Mouse (Mus musculus): Measurements from ENCODE around the gene Hoxd3.
A peak's percentile ranks its signal among the peaks of the same experiment; 100 is the strongest.

Gene Hoxd3

GRCm38 (mm10) chr2:74694066-74694465, 17.7 kb upstream of the Hoxd3 start:
- DNase-seq: no peak

DNA sequence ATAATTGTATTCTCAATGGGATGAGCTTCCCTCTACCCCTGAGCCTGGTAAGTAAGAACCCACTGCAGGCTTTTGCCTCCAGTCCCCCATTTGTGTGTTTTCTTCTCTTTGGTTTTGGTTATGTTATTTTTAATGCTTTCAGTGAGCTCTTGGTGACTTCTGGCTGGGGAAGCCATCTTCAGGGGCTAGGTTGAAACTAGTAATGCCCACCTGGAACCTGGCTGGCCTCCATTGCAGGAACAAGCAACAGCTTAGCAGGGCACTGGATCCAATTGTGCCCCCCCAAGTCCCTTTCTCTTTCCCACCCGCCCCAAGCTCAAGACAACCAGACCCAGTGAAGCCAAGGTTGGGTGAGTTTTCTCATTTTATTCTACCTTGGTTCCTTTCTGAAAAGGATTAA, 16.3 kb upstream of the Hoxd3 start:
- DNase-seq: no peak

DNA sequence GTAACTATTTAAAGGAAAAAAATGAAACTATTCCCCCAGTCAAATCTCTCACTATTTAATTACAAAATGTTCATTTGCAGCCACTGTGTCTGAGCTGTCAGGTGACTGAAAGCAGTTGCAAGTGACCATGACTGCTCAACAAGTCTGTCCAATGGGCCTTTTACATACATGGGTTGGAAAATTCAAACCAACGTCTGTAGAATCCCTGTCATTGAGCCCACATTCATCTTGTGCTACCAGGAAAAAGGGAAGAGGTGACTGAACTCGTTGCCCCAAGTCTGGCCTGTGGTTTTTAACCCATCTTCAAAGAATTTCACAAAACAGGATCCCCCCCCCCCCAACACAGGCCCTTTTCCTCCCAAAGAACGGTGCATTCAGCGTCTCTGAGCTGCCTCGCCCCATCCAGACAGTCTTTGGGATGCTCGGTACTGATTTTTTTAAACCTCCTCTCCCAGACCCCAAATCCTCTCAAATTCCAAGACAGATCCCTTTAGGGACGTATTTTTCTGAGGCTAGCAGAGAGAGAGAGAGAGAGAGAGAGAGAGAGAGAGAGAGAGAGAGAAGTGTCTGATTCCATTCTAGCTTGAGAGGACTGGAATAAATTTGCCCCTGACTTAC, 15.8 kb upstream of the Hoxd3 start:
- DNase-seq: no peak

DNA sequence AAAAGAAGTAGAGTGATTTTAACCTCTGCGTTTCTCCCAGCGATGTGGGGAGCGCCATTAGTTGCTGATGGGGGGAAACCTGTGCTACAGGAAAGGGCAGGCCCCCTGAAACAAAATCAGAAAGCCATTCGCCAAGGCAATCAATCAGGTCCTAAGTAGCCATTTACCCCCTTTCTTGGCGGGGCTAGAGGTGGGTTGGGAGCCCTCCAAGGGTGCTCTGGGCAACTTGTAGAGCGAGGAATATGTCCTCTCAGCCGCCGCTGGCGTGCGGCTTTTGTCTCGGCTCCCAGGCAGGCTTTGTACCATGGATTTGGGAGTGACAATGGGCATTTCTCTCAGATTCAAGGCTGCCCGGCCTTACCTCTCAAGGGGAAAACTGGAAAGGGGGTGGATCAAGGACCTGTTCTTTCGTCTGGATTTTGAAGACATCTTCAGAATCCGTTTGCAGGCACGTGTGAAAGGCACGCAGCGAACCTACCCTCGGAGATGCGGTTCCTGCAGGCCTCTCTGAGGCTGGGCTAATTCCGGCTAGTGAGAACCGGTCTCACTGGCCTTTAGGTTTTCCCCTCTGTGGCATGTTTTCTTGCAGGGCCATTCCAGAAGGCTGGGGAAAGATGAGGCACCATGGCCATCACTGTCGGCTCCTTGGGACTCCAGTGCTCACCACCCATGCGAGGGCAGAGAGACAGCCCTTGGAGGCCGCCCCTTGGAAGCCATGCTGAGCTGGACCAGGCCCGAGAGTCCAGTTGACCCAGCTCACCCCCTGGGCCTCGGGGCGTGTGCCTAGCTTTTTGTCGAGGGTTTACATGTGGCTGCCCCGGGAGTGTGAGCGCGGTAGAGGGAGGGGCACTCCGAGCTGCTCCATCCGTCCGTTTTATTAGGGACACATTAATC, 15.0 kb upstream of the Hoxd3 start:
- DNase-seq: no peak

- no peak for DNase-seq
Observed at GRCm38 (mm10) chr2:74697567-74698121, 14.1 kb upstream of the Hoxd3 start, which contains the start of gene Hoxd9. Gene Hoxd9, plus strand, starts transcription at chr2:74697727.

GRCm38 (mm10) chr2:74698201-74699052, 13.3 kb upstream of the Hoxd3 start:
- DNase-seq: no peak

DNA sequence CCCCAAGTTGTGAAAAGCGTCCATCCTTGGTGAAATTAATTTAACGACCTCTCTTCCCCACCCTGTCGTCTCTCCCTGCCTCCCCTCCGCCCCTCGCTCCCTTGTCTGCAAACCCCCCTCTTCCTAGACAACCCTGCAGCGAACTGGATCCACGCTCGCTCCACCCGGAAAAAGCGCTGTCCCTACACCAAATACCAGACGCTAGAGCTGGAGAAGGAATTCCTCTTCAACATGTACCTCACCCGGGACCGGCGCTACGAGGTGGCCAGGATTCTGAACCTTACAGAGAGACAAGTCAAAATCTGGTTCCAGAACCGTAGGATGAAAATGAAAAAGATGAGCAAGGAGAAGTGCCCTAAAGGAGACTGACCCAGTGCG, 12.7 kb upstream of the Hoxd3 start:
- no peak for DNase-seq

GRCm38 (mm10) chr2:74699664-74700545, 11.8 kb upstream of the Hoxd3 start:
- no peak for DNase-seq

DNA sequence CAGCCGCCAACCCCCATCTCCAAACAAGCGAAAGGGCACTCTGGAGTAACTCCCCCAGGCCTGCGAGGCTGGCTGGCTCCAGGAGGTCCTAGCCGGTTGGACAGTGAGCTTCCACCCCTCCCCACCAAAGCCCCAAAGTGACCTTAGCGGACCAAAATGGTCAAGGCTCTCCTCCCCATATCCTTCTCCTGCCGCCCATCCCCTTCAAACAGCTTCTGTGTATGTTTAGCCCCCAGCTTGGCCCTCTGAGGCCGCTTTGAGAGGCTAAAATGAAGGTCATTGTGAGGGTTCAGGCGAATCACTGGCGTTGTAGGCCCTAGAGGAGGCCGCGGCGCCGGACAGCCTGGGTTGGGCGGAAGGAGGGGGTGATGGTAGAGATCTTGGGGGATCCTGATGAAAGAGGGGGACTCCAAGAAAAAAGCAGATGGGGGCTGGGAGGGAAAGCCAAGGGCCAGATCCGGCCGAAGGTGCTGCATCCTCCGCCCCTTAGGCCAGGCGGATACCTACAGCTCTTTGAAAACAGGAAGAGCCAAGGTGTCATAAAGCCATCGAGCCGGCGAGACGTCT, 11.1 kb upstream of the Hoxd3 start:
- no peak for DNase-seq

DNA sequence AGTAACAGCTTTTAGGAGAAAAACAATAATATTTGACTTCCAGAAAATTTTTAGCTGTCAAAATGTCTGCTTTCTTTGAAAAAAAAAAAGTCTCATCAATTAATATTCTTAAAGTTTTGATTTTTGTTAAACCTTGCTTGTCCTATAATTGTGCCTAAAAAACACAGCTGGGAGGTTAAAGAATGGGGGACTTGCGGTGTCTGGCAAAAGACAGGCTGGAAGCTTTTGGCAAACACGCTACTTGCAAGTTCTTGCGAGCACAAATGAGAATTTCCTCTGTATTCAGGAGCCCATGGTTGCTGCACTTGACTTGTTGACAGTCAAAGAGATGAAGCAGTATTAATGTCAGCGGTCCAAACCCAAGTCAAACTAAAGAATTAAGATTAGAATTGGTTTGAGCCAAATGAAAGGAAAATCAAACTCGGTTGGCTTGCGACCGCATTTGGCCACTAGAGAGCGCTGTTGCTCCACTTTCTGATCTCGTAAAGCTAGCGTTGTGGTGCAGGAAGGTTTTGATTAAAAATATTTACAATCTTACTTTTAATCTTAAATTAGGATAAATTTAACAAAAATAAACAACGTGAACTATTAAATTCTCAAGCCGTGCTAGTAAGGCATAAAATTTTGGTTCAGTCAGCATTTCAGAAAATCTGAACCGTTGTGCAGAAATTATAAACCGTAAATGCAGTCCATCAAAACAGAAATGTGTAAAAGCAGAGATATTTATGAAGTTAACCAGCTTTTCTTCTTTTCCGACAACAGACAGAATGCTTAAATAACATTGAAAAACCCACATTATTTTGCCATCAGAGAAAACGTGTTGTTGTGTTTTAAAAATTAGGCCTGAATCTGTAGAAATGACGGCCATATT, 9.5 kb upstream of the Hoxd3 start:
- peak; percentile 40 for DNase-seq

GRCm38 (mm10) chr2:74702820-74703219, 8.9 kb upstream of the Hoxd3 start:
- no peak for DNase-seq

GRCm38 (mm10) chr2:74703317-74703716, 8.4 kb upstream of the Hoxd3 start:
- DNase-seq: no peak

GRCm38 (mm10) chr2:74703720-74704392, 7.9 kb upstream of the Hoxd3 start:
- DNase-seq: no peak

- no peak for DNase-seq
Observed at GRCm38 (mm10) chr2:74704393-74704998, 7.2 kb upstream of the Hoxd3 start, which contains the start of gene Hoxd8. Gene Hoxd8, plus strand, starts transcription at chr2:74704615.

DNA sequence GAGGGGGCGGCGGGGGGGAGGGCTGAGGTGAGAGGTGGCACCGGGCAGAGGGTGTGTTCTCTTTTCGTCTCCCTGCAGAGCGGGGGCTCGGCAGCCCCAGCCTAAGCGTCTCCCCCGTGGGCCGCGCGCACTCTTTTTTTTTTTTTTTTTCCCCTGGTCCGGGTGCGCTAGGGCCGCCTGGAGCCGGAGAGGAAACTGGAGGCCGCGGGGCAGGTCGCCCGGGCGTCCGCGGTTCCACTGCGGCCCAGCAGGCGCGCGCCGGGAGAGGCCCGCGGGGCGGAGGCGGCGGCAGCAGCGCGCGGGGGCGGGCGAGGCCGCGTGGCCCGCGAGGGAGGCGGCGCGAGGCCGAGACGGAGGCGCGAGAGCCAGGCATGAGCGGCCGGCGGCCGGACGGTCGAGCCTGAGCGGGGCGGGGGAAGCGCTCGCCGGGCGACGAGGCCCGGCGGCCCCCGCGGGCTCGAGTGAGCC, 6.7 kb upstream of the Hoxd3 start:
- no peak for DNase-seq

DNA sequence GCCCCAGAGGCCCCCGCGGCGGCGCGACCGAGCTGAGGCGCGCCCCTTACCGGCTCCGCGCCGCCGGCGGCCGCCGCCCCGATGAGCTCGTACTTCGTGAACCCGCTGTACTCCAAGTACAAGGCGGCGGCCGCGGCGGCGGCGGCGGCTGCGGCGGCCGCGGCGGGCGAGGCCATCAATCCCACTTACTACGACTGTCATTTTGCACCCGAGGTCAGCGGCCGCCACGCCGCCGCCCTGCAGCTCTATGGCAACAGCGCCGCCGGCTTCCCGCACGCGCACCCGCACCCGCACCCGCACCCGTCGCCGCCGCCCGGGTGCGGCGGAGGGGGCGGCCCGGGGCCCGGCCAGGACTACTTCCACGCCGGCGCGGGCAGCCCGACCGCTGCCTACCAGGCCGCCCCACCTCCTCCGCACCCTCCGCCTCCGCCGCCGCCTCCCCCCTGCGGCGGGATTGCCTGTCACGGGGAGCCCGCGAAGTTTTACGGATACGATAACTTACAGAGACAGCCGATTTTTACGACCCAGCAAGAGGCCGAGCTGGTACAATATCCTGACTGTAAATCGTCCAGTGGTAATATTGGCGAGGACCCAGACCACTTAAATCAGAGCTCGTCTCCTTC, 6.1 kb upstream of the Hoxd3 start:
- DNase-seq: no peak

DNA sequence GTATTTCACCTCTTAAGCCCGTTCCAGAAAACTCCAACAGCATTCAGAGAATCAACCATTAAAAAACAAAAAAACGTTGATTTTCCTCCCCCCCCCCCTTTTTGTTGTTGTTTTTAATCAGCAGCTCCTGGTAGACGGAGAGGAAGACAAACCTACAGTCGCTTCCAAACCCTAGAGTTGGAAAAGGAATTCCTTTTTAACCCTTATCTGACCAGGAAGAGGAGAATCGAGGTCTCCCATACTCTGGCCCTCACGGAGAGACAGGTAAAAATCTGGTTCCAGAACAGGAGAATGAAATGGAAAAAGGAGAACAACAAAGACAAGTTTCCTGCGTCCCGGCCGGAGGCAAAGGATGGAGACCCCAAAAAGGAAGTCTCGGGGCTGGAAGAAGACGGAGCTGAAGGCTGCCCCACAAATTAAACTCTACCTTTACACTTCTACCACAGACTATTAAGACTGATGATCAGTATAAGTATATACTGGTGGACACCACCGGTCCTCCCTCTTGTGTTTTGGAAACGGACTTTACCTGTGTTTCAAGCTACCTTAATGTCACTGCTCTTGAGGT, 5.2 kb upstream of the Hoxd3 start:
- no peak for DNase-seq

GRCm38 (mm10) chr2:74707599-74707998, 4.1 kb upstream of the Hoxd3 start:
- DNase-seq: no peak

DNA sequence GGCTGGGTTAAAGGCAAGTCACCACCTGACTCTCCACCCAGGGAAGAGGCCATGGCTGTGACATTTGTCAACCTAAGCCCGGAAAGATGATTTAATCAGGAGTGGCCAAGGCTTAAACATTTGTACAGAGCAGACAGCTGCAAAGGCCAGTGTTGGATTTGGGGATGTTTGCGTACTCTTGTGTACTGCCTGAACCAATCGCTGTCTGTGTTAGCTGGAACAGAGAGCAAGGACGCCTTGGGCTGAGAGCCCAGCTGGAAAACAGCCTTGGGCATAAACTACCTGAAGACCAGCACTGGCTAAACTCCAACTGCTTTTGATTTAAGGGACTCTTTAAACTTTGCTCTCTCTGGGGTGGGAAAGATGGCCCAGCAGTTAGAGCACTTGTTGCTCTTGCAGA, 3.1 kb upstream of the Hoxd3 start:
- no peak for DNase-seq

Measured in cerebellum, adult 11 months (tissue).